Mouse (Mus musculus) ES-Bruce4 (cell line): ENCODE data around the gene H2-M3.

Experiments
- CTCF ChIP-seq: IDR thresholded peaks from one replicate; pipeline ENCODE4 v1.8.1; 2011; ENCODE audit warnings: low read depth, low read length
- POLR2A ChIP-seq: IDR thresholded peaks from one replicate; pipeline ENCODE4 v1.8.1; 2011; ENCODE audit warnings: low read length; ENCODE audit not compliant: insufficient read depth

GRCm38 (mm10) chr17:37263626-37264025 is 6.4 kb upstream of the H2-M3 start, which contains the start of gene Olfr98:
- TF ChIP-seq CTCF: no peak
- TF ChIP-seq POLR2A: no peak
